18 mouse cellular contexts compared by ENCODE assay signal in the genomic region with DNA sequence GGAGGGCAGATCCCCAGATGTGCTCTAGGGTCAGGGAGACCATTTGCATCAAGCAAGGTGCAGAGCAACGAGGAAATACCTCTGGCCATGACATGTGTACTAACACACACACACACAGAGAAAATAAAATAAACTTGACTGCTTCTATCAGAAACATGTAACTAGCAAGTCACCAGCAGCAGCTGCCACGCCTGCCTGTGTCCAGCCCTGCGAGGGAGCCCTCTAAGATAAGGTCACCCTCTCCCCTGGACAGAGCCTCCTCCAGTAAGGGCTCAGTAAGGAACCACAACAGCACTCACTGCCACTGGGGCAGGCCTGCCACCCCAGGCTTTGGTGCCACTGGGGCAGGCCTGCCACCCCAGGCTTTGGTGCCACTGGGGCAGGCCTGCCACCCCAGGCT. TPM values are rescaled to one million over a fixed set of nuclear protein-coding genes. Genes with fewer than 3 reads are reported as not detected.
A peak's percentile ranks its signal among the peaks of the same experiment; 100 is the strongest.
DNase-seq lines count a peak whose midpoint lies in the region; ATAC-seq and TF ChIP-seq lines count a peak whose summit lies in the region.
"Had no signal": no experiment of that assay in that cellular context is flagged by ENCODE, and none has a peak within 500 bp of the region (broad histone marks: within the 10 kb centered on the region; RNA-seq: fewer than 3 reads in every experiment).

No protein-coding gene starts in this region.

- no peak overlapping the region for H3K27ac ChIP-seq in liver, embryonic 11.5 days (ENCODE audit: low read depth, low read length)
- H3K27ac ChIP-seq in liver, embryonic 12.5 days, result peak overlapping the region; percentile 74
- H3K27ac ChIP-seq in stomach, postnatal 0 days (replicated peaks), result peak overlapping the region; percentile 53
- H3K27ac ChIP-seq: forebrain, embryonic 13.5 days; hindbrain, embryonic 15.5 days; limb, embryonic 13.5 days; midbrain, embryonic 12.5 days had no signal

- H3K4me2 ChIP-seq in liver, embryonic 11.5 days, result no peak overlapping the region
- peak overlapping the region; percentile 40 for H3K4me2 ChIP-seq in liver, embryonic 12.5 days
- no peak overlapping the region for H3K4me2 ChIP-seq in stomach, postnatal 0 days (replicated peaks; ENCODE audit: low read depth)
- H3K4me2 ChIP-seq: forebrain, embryonic 13.5 days; hindbrain, embryonic 15.5 days; limb, embryonic 13.5 days; midbrain, embryonic 12.5 days had no signal

- no peak for ATAC-seq in liver, embryonic 11.5 days (replicated peaks; ENCODE audit: low FRiP score)
- ATAC-seq in liver, embryonic 12.5 days, result peak; percentile 70
- peak; percentile 39; the same call in 1 of the 2 replicates for ATAC-seq in stomach, postnatal 0 days (ENCODE audit: low FRiP score, low TSS enrichment)
- ATAC-seq: forebrain, embryonic 13.5 days; intestine, postnatal 0 days had no signal

- 66% methylated on average over 3 of the region's 3 CpGs for WGBS in liver, embryonic 11.5 days
- 42% methylated on average over 3 of the region's 3 CpGs for WGBS in liver, embryonic 12.5 days (ENCODE audit: insufficient replicate concordance)
- 60% methylated on average over 3 of the region's 3 CpGs for WGBS in stomach, postnatal 0 days

- H3K36me3 ChIP-seq in liver, embryonic 11.5 days (ENCODE audit: control insufficient read depth, insufficient read depth, low read length), result peaks cover 31% of the 10 kb centered on the region
- H3K36me3 ChIP-seq in liver, embryonic 12.5 days, result peaks cover 96% of the 10 kb centered on the region
- peaks cover 14% of the 10 kb centered on the region; the same call in 1 of the 2 replicates for H3K36me3 ChIP-seq in stomach, postnatal 0 days (ENCODE audit: control insufficient read depth, insufficient read depth, low read length)

- H3K4me3 ChIP-seq in liver, embryonic 11.5 days (ENCODE audit: low read depth, low read length), result no peak overlapping the region
- H3K4me3 ChIP-seq in liver, embryonic 12.5 days, result peak overlapping the region; percentile 8; the same call in 1 of the 2 replicates
- H3K4me3 ChIP-seq in stomach, postnatal 0 days (ENCODE audit: low read depth, low read length), result no peak overlapping the region
- H3K4me3 ChIP-seq: forebrain, embryonic 13.5 days; hindbrain, embryonic 15.5 days; limb, embryonic 13.5 days; midbrain, embryonic 12.5 days had no signal

- no peak overlapping the region for H3K9ac ChIP-seq in liver, embryonic 11.5 days (ENCODE audit: low read depth, low read length)
- no peak overlapping the region for H3K9ac ChIP-seq in liver, embryonic 12.5 days
- no peak overlapping the region for H3K9ac ChIP-seq in stomach, postnatal 0 days (ENCODE audit: low read length)
- H3K9ac ChIP-seq: forebrain, embryonic 13.5 days; hindbrain, embryonic 15.5 days; limb, embryonic 13.5 days; midbrain, embryonic 12.5 days had no signal

- peak; percentile 58 for DNase-seq in heart, adult 11 months
- DNase-seq in heart, adult 9 months (ENCODE audit: low spot score in 2 of 2), result no peak
- DNase-seq in liver, result peak; percentile 66
- DNase-seq in liver, embryonic 11.5 days (ENCODE audit: low spot score), result no peak
- DNase-seq in stomach, postnatal 0 days (ENCODE audit: low spot score), result no peak
- DNase-seq in kidney, postnatal 10 days, result no peak
- DNase-seq: adrenal gland, adult 2 months; cerebellum, postnatal 14 days; gastrocnemius, postnatal 25 days; lung, postnatal 14 days; thymus, postnatal 25 days had no signal

- no peaks in the 10 kb centered on the region for H3K27me3 ChIP-seq in liver, embryonic 11.5 days (replicated peaks; ENCODE audit: control insufficient read depth, insufficient read depth, low read length)
- H3K27me3 ChIP-seq in liver, embryonic 12.5 days (replicated peaks), result no peaks in the 10 kb centered on the region
- no peaks in the 10 kb centered on the region for H3K27me3 ChIP-seq in stomach, postnatal 0 days (ENCODE audit: control insufficient read depth, insufficient read depth, low read length)
- H3K27me3 ChIP-seq: forebrain, embryonic 13.5 days; hindbrain, embryonic 15.5 days; limb, embryonic 13.5 days; midbrain, embryonic 12.5 days had no signal

- peaks cover 24% of the 10 kb centered on the region for H3K4me1 ChIP-seq in liver, embryonic 11.5 days (replicated peaks; ENCODE audit: control insufficient read depth, insufficient read depth, low read length)
- peaks cover 52% of the 10 kb centered on the region for H3K4me1 ChIP-seq in liver, embryonic 12.5 days
- H3K4me1 ChIP-seq in stomach, postnatal 0 days (replicated peaks; ENCODE audit: control insufficient read depth, insufficient read depth), result no peaks in the 10 kb centered on the region
- H3K4me1 ChIP-seq: forebrain, embryonic 13.5 days; hindbrain, embryonic 15.5 days; limb, embryonic 13.5 days; midbrain, embryonic 12.5 days had no signal

- no peak for TF ChIP-seq CTCF in stomach, postnatal 0 days (IDR thresholded peaks at IDR 0.05; ENCODE audit: low read depth)

- TF ChIP-seq EP300 in stomach, postnatal 0 days (optimal IDR thresholded peaks at IDR 0.05), result no peak

- no peaks in the 10 kb centered on the region for H3K9me3 ChIP-seq in liver, embryonic 11.5 days (ENCODE audit: control insufficient read depth, low read length)
- H3K9me3 ChIP-seq in liver, embryonic 12.5 days (replicated peaks), result no peaks in the 10 kb centered on the region
- H3K9me3 ChIP-seq in stomach, postnatal 0 days (ENCODE audit: control insufficient read depth, low read length), result no peaks in the 10 kb centered on the region
- H3K9me3 ChIP-seq: forebrain, embryonic 13.5 days; hindbrain, embryonic 15.5 days; limb, embryonic 13.5 days; midbrain, embryonic 12.5 days had no signal

RNA-seq across cellular contexts. Expression of gene Ap2a1, which starts 11.1 kb away (rescaled TPM):
- polyA plus RNA-seq in liver, embryonic 11.5 days (2014; fragmentation: Nextera tagmentation; extraction: Ambion mirVana), result 100 and 111 TPM in 2 replicates
- polyA plus RNA-seq in liver, embryonic 12.5 days (2016; fragmentation: Nextera tagmentation; extraction: Ambion mirVana), result 85.1 and 86.5 TPM in 2 replicates
- 29.3 and 33.9 TPM in 2 replicates for polyA plus RNA-seq in stomach, postnatal 0 days (2015; fragmentation: Nextera tagmentation; extraction: Ambion mirVana)

RNA-seq across cellular contexts. Expression of gene Fuz, which starts 22.3 kb away (rescaled TPM):
- 15.5 and 17.6 TPM in 2 replicates for polyA plus RNA-seq in liver, embryonic 11.5 days (2014; fragmentation: Nextera tagmentation; extraction: Ambion mirVana)
- 9.0 and 11.4 TPM in 2 replicates for polyA plus RNA-seq in liver, embryonic 12.5 days (2016; fragmentation: Nextera tagmentation; extraction: Ambion mirVana)
- 13.1 and 15.6 TPM in 2 replicates for polyA plus RNA-seq in stomach, postnatal 0 days (2015; fragmentation: Nextera tagmentation; extraction: Ambion mirVana)

RNA-seq across cellular contexts. Expression of gene Tsks, which starts 24.8 kb away (rescaled TPM):
- polyA plus RNA-seq in liver, embryonic 11.5 days (2014; fragmentation: Nextera tagmentation; extraction: Ambion mirVana), result 0.10 TPM in 1 of 2 replicates, not detected in the other
- 0.33 TPM in 1 of 2 replicates, not detected in the other for polyA plus RNA-seq in liver, embryonic 12.5 days (2016; fragmentation: Nextera tagmentation; extraction: Ambion mirVana)
- polyA plus RNA-seq in stomach, postnatal 0 days (2015; fragmentation: Nextera tagmentation; extraction: Ambion mirVana), result 0.08 TPM in 1 of 2 replicates, not detected in the other
- polyA plus RNA-seq: embryonic facial prominence, embryonic 11.5 days; forebrain, embryonic 13.5 days had no signal

RNA-seq across cellular contexts. Expression of gene Med25, which starts 25.7 kb away (rescaled TPM):
- 66.8 and 72.5 TPM in 2 replicates for polyA plus RNA-seq in liver, embryonic 11.5 days (2014; fragmentation: Nextera tagmentation; extraction: Ambion mirVana)
- polyA plus RNA-seq in liver, embryonic 12.5 days (2016; fragmentation: Nextera tagmentation; extraction: Ambion mirVana), result 60.4 and 61.0 TPM in 2 replicates
- polyA plus RNA-seq in stomach, postnatal 0 days (2015; fragmentation: Nextera tagmentation; extraction: Ambion mirVana), result 64.4 and 75.3 TPM in 2 replicates

RNA-seq across cellular contexts. Expression of gene Ptov1, which starts 48.6 kb away (rescaled TPM):
- polyA plus RNA-seq in liver, embryonic 11.5 days (2014; fragmentation: Nextera tagmentation; extraction: Ambion mirVana), result 162 and 164 TPM in 2 replicates
- 114 and 121 TPM in 2 replicates for polyA plus RNA-seq in liver, embryonic 12.5 days (2016; fragmentation: Nextera tagmentation; extraction: Ambion mirVana)
- polyA plus RNA-seq in stomach, postnatal 0 days (2015; fragmentation: Nextera tagmentation; extraction: Ambion mirVana), result 159 and 179 TPM in 2 replicates

Comparison
In these comparisons a context has a peak if more than half of its experiments do, and no peak if none do; other contexts are left out.
1. DNase-seq: peak in heart, adult 11 months (single experiment) and liver (single experiment); none in heart, adult 9 months (0 of 2), liver, embryonic 11.5 days (single experiment), stomach, postnatal 0 days (single experiment) and kidney, postnatal 10 days (single experiment).